ENCODE assay signal across 7 mouse cellular contexts in genomic region chr8:13600204-13600603, GRCm38 (mm10). TPM values are rescaled to one million over a fixed set of nuclear protein-coding genes. Genes with fewer than 3 reads are reported as not detected.
DNase-seq lines count a peak whose midpoint lies in the region; ATAC-seq and TF ChIP-seq lines count a peak whose summit lies in the region.

No protein-coding gene starts in this region.

- no peaks in the 10 kb centered on the region for H3K27me3 ChIP-seq in G1E (ENCODE audit: insufficient read depth, low read length)
- no peaks in the 10 kb centered on the region for H3K27me3 ChIP-seq in forebrain, embryonic 14.5 days (replicated peaks; ENCODE audit: control insufficient read depth, insufficient read depth, low read length)

- H3K9ac ChIP-seq in forebrain, embryonic 14.5 days (ENCODE audit: low read length): no peak overlapping the region

- TF ChIP-seq CTCF in G1E (IDR thresholded peaks at IDR 0.05; ENCODE audit: low read depth, low read length): no peak

- no peaks in the 10 kb centered on the region for H3K9me3 ChIP-seq in G1E (replicated peaks)
- no peaks in the 10 kb centered on the region for H3K9me3 ChIP-seq in forebrain, embryonic 14.5 days (replicated peaks; ENCODE audit: control insufficient read depth, low read length)

- H3K4me2 ChIP-seq in forebrain, embryonic 14.5 days (ENCODE audit: low read length): no peak overlapping the region

- no peaks in the 10 kb centered on the region for H3K36me3 ChIP-seq in G1E (replicated peaks)
- H3K36me3 ChIP-seq in forebrain, embryonic 14.5 days (ENCODE audit: control insufficient read depth, insufficient read depth, low read length): peaks cover 8% of the 10 kb centered on the region; the same call in 1 of the 2 replicates

- no peak overlapping the region for H3K4me3 ChIP-seq in G1E (ENCODE audit: low read depth, low read length)
- H3K4me3 ChIP-seq in forebrain, embryonic 14.5 days (ENCODE audit: low read depth, low read length): no peak overlapping the region

- DNase-seq in G1E (ENCODE audit: low spot score) (no peak), liver (peak; percentile 35)
- DNase-seq in c-Kit-positive CD71-negative TER-119-negative erythroid progenitor cells, embryonic 14.5 days (ENCODE audit: low read depth): peak; percentile 47
- DNase-seq in natural killer cell, adult 2 months (ENCODE audit: low spot score in 2 of 2): peak; percentile 82 to 88
- no peak for DNase-seq in retina, embryonic 14.5 days (ENCODE audit: low spot score)
- no peak for DNase-seq in forebrain, embryonic 14.5 days (ENCODE audit: low spot score)
- DNase-seq in ovary, postnatal 36 days (ENCODE audit: low spot score): no peak

- 85% methylated on average over 7 of the region's 7 CpGs for WGBS in forebrain, embryonic 14.5 days

- H3K27ac ChIP-seq in forebrain, embryonic 14.5 days (ENCODE audit: low read depth, low read length): no peak overlapping the region

- ATAC-seq in G1E (ENCODE audit: extremely low read depth, insufficient number of reproducible peaks, low FRiP score, poor library complexity, severe bottlenecking): peak; percentile 15; the same call in 1 of the 2 replicates
- ATAC-seq in forebrain, embryonic 14.5 days: no peak

- peaks cover 7% of the 10 kb centered on the region; the same call in 1 of the 2 replicates for H3K4me1 ChIP-seq in G1E (ENCODE audit: insufficient read depth, low read depth, low read length)
- no peaks in the 10 kb centered on the region for H3K4me1 ChIP-seq in forebrain, embryonic 14.5 days (ENCODE audit: control insufficient read depth, insufficient read depth, low read length)

RNA-seq across cellular contexts. Expression of gene 1700029H14Rik, which starts 37.9 kb away (rescaled TPM):
- total RNA-seq in G1E (2014; fragmentation: Nextera tagmentation): not detected in 2 replicates
- 0.05 TPM in 1 of 2 replicates, not detected in the other for total RNA-seq in G1E (2017)
- polyA plus RNA-seq in G1E (2012): not detected in 2 replicates
- polyA plus RNA-seq in forebrain, embryonic 14.5 days (2014; fragmentation: Nextera tagmentation; extraction: Ambion mirVana): not detected in 2 replicates

Comparison
In these comparisons a context has a peak if more than half of its experiments do, and no peak if none do; other contexts are left out.
1. DNase-seq: peak in c-Kit-positive CD71-negative TER-119-negative erythroid progenitor cells, embryonic 14.5 days (single experiment), liver (single experiment) and natural killer cell, adult 2 months (2 of 2); none in G1E (single experiment), retina, embryonic 14.5 days (single experiment), forebrain, embryonic 14.5 days (single experiment) and ovary, postnatal 36 days (single experiment).